Mouse (Mus musculus) hindbrain, embryonic 14.5 days (tissue): ENCODE measurements at regions not wholly inside any gene's neighbourhood (a gene's known extent, or its start where the extent isn't known, plus 50 kb on each side); places are given as distances from the start of the nearest gene placed in this dataset.

Source experiments
- ATAC-seq: fragments of 200-750 bp; cut with Nextera tagmentation; 2 replicates; pipeline ENCODE4 v1.8.0; 2017; ENCODE audit warnings: moderate number of reproducible peaks, mild to moderate bottlenecking, moderate TSS enrichment, moderate library complexity; ENCODE audit not compliant: low FRiP score
- DNase-seq: peaks from one replicate; pipeline ENCODE4 v3.0.0-alpha.2; 2015; ENCODE audit warnings: low spot score
- H3K27ac ChIP-seq: fragments of 300-500 bp; sonication (generic); 2 replicates; pipeline ENCODE4 v1.5.1; 2014; ENCODE audit warnings: mild to moderate bottlenecking, moderate library complexity
- H3K27me3 ChIP-seq: fragments of 300-500 bp; sonication (generic); 2 replicates; pipeline ENCODE4 v1.6.1; 2014; ENCODE audit warnings: mild to moderate bottlenecking, low read length, mixed read lengths; ENCODE audit not compliant: control insufficient read depth, insufficient read depth
- H3K36me3 ChIP-seq: fragments of 300-500 bp; sonication (generic); replicated peaks from 2 replicates; pipeline ENCODE4 v1.6.1; 2014; ENCODE audit not compliant: control insufficient read depth, insufficient read depth
- H3K4me1 ChIP-seq: fragments of 300-500 bp; sonication (generic); replicated peaks from 2 replicates; pipeline ENCODE4 v1.6.1; 2014; ENCODE audit warnings: antibody characterized with exemption, low read length, mixed read lengths; ENCODE audit not compliant: control insufficient read depth, insufficient read depth
- H3K4me2 ChIP-seq: fragments of 300-500 bp; sonication (generic); replicated peaks from 2 replicates; pipeline ENCODE4 v1.6.1; 2014; ENCODE audit warnings: mild to moderate bottlenecking, moderate library complexity
- H3K4me3 ChIP-seq: fragments of 300-500 bp; sonication (generic); replicated peaks from 2 replicates; pipeline ENCODE4 v1.5.1; 2014; ENCODE audit warnings: mild to moderate bottlenecking, low read length
- H3K9ac ChIP-seq: fragments of 300-500 bp; sonication (generic); 2 replicates; pipeline ENCODE4 v1.6.1; 2014
- H3K9me3 ChIP-seq: fragments of 300-500 bp; sonication (generic); 2 replicates; pipeline ENCODE4 v1.6.1; 2016; ENCODE audit warnings: low read length; ENCODE audit not compliant: control insufficient read depth
- WGBS: fragments of 180-500 bp; shearing (Covaris S2); extraction: QIAGEN DNeasy Blood & Tissue Kit; methylation state at CpG from one replicate; pipeline ENCODE4 v1.1.7; 2014; 5-methylcytosine and 5-hydroxymethylcytosine counted together

DNA sequence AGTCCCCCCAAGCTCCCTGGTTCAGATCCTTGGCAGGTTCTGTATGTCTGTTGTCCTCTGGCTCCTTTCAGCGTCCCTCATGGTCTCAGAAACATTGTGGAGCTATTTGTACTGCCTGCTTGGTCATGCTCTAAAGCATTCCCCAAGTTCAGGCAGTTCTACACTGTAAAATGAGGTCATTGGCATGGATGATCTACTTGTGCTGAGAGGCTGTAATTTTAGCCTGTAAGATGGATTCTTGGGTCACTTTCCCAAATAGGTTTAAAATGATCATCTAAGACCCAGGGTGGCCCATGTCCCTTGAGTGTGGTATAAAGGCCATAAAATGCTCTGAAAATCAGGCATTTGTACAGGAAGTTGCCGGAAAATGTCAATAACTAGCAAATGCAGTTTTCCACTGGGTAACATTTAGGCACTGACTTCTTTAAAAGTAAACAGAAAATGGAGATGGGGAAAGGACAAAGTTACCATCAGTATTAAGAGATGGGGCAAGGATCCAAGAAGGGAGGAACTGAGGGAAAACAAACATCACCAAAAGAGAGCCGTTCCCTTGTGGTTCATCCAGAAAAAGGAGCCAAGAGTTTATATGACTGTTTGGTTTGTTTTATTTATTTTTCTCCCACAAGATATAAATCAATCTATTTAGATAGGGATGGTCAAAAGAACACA lies 81.5 kb upstream of the Gm11232 start:
- no peak overlapping the region for H3K27ac ChIP-seq
- no peaks in the 10 kb centered on the region for H3K36me3 ChIP-seq
- H3K9me3 ChIP-seq, result no peaks in the 10 kb centered on the region
- WGBS, result 74% methylated on average over 3 of the region's 3 CpGs
- no peaks in the 10 kb centered on the region for H3K27me3 ChIP-seq
- H3K9ac ChIP-seq, result no peak overlapping the region
- DNase-seq (no peak), ATAC-seq (no peak)
- H3K4me3 ChIP-seq, result no peak overlapping the region
- no peak overlapping the region for H3K4me2 ChIP-seq
- peaks cover 20% of the 10 kb centered on the region for H3K4me1 ChIP-seq

- 88% methylated on average over 1 of the region's 1 CpGs for WGBS
- ATAC-seq (no peak), DNase-seq (no peak)
- no peak overlapping the region for H3K4me2 ChIP-seq
- no peak overlapping the region for H3K9ac ChIP-seq
- no peaks in the 10 kb centered on the region for H3K9me3 ChIP-seq
- H3K4me3 ChIP-seq, result no peak overlapping the region
- H3K4me1 ChIP-seq, result peaks cover 15% of the 10 kb centered on the region
- H3K36me3 ChIP-seq, result no peaks in the 10 kb centered on the region
- no peak overlapping the region for H3K27ac ChIP-seq
- no peaks in the 10 kb centered on the region for H3K27me3 ChIP-seq
Observed at GRCm38 (mm10) chr4:71835737-71836136, 78.0 kb upstream of the Gm11232 start.

DNA sequence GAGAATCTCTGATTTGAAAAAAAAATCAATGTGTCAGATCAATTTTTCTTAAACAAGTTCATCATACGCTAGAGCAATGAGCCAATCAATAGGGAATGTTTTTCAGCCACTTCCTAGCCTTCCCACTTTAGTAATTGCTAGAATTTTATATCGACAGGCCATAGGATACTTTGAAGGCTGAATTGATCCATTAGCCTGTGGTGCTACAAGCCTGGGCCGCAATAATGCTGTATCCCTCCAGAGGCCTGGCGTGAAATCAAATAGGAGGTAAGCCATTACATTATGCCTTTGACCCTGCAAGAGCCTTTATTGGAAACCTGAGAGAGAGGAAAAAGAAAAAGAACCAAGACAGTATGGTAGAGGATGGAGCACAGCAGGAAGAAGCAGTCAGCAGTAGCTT lies 53.7 kb upstream of the Gm11232 start:
- no peak overlapping the region for H3K27ac ChIP-seq
- 72% methylated on average over 4 of the region's 4 CpGs for WGBS
- ATAC-seq (no peak), DNase-seq (no peak)
- no peaks in the 10 kb centered on the region for H3K36me3 ChIP-seq
- H3K4me1 ChIP-seq, result no peaks in the 10 kb centered on the region; the same call in 1 of the 2 replicates
- no peak overlapping the region for H3K4me3 ChIP-seq
- no peak overlapping the region for H3K9ac ChIP-seq
- H3K27me3 ChIP-seq, result no peaks in the 10 kb centered on the region
- H3K9me3 ChIP-seq, result no peaks in the 10 kb centered on the region
- no peak overlapping the region for H3K4me2 ChIP-seq

DNA sequence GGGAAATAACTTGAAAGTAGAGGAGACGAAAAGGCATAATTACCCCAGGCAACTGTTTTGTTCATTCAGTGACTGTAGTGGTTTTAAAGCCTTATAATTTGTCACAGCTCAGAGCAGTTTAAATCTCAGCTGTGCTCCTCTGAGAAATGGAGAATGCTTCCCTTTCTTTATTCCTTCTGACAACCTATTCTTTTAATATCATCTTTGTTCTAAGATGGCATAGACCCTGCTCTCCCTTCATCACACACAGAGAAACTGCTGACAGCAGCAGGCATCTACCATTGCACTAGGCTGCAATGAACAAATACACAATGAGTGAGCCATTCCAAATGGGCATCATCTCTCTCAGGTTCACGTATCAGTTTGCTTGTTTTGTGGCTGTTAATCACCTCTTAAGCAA lies 50.5 kb upstream of the Gm11232 start:
- DNase-seq (no peak), ATAC-seq (0 out of 2 replicates have a peak, but pooled peaks have one; percentile 46)
- H3K9me3 ChIP-seq, result no peaks in the 10 kb centered on the region
- H3K4me1 ChIP-seq, result no peaks in the 10 kb centered on the region; the same call in 1 of the 2 replicates
- H3K27me3 ChIP-seq, result no peaks in the 10 kb centered on the region
- no peak overlapping the region for H3K27ac ChIP-seq
- H3K9ac ChIP-seq, result no peak overlapping the region
- no peak overlapping the region for H3K4me2 ChIP-seq
- 33% methylated on average over 2 of the region's 2 CpGs for WGBS
- H3K4me3 ChIP-seq, result no peak overlapping the region
- H3K36me3 ChIP-seq, result no peaks in the 10 kb centered on the region
